Mouse (Mus musculus): ENCODE results near the gene Tfrc. TPM values are rescaled to one million over a fixed set of nuclear protein-coding genes. Genes with fewer than 3 reads are reported as not detected.
"Not testable (repeated sequence)": the region's sequence is repeated elsewhere in the genome, so short reads cannot be mapped to it uniquely, and the experiment has no call there.

Gene Tfrc
- polyA plus RNA-seq, 1 experiment from 2014 or later, result 49.2 TPM

- no peaks in the 10 kb centered on the region for H3K4me1 ChIP-seq (ENCODE audit: control insufficient read depth, insufficient read depth, low read length)
- 87% methylated on average over 4 of the region's 4 CpGs for WGBS
- H3K4me2 ChIP-seq (ENCODE audit: low read depth, low read length), result no peak overlapping the region
- no peak for ATAC-seq (replicated peaks; ENCODE audit: extremely low read depth, insufficient read depth, low FRiP score)
- no peak overlapping the region for H3K9ac ChIP-seq (ENCODE audit: low read length)
- H3K4me3 ChIP-seq (ENCODE audit: low read length), result no peak overlapping the region
- no peaks in the 10 kb centered on the region for H3K27me3 ChIP-seq (ENCODE audit: control insufficient read depth, insufficient read depth, low read length)
- H3K9me3 ChIP-seq (replicated peaks; ENCODE audit: control insufficient read depth, low read length), result no peaks in the 10 kb centered on the region
- peaks cover 31% of the 10 kb centered on the region for H3K36me3 ChIP-seq (ENCODE audit: control insufficient read depth, insufficient read depth)
- H3K27ac ChIP-seq (ENCODE audit: low read length), result no peak overlapping the region
Observed at GRCm38 (mm10) chr16:32632328-32632824, 23.7 kb downstream of the Tfrc start.

DNA sequence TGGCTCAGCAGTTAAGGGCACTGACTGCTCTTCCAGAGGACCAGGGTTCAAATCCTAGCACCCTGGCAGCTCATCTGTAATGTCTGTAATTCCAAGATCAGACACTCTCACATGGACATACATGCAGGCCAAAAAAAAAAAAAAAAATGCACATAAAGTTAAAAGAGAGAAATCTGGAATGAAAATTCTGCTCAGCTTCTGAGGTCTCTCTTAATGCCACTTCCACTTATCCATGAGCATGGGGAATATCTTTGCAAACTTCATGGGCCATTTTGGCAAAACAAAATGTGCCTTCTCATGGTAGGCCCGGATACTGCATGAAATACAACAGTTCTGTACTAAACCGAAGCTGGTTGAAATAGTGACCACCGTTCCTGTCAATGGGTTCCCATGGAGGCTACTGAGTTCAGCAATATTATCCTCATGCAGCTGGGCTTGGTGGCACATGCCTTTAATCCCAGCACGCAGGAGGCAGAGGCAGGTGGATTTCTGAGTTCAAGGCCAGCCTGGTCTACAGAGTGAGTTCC is 24.8 kb downstream of the Tfrc start:
- H3K27me3 ChIP-seq (ENCODE audit: control insufficient read depth, insufficient read depth, low read length), result no peaks in the 10 kb centered on the region
- WGBS, result 88% methylated on average over 4 of the region's 4 CpGs
- H3K36me3 ChIP-seq (ENCODE audit: control insufficient read depth, insufficient read depth), result peaks cover 23% of the 10 kb centered on the region
- H3K4me3 ChIP-seq (ENCODE audit: low read length), result no peak overlapping the region
- no peak overlapping the region for H3K4me2 ChIP-seq (ENCODE audit: low read depth, low read length)
- no peak for ATAC-seq (replicated peaks; ENCODE audit: extremely low read depth, insufficient read depth, low FRiP score)
- H3K4me1 ChIP-seq (ENCODE audit: control insufficient read depth, insufficient read depth, low read length), result peaks cover under 1% of the 10 kb centered on the region; the same call in 1 of the 2 replicates
- H3K27ac ChIP-seq (ENCODE audit: low read length), result no peak overlapping the region
- no peak overlapping the region for H3K9ac ChIP-seq (ENCODE audit: low read length)
- H3K9me3 ChIP-seq (replicated peaks; ENCODE audit: control insufficient read depth, low read length), result no peaks in the 10 kb centered on the region

- Histone ChIP-seq H3K9ac (ENCODE audit: low read length) (no peak overlapping the region), H3K4me2 (ENCODE audit: low read depth, low read length) (no peak overlapping the region), H3K4me1 (ENCODE audit: control insufficient read depth, insufficient read depth, low read length) (peaks cover 2% of the 10 kb centered on the region; the same call in 1 of the 2 replicates), H3K4me3 (ENCODE audit: low read length) (no peak overlapping the region), H3K9me3 (replicated peaks; ENCODE audit: control insufficient read depth, low read length) (no peaks in the 10 kb centered on the region), H3K36me3 (ENCODE audit: control insufficient read depth, insufficient read depth) (peaks cover 18% of the 10 kb centered on the region), H3K27ac (ENCODE audit: low read length) (no peak overlapping the region), H3K27me3 (ENCODE audit: control insufficient read depth, insufficient read depth, low read length) (no peaks in the 10 kb centered on the region)
- ATAC-seq (replicated peaks; ENCODE audit: extremely low read depth, insufficient read depth, low FRiP score), result no peak
- WGBS, result 78% methylated on average over 5 of the region's 5 CpGs
Observed at GRCm38 (mm10) chr16:32634183-32634582, 25.5 kb downstream of the Tfrc start.

DNA sequence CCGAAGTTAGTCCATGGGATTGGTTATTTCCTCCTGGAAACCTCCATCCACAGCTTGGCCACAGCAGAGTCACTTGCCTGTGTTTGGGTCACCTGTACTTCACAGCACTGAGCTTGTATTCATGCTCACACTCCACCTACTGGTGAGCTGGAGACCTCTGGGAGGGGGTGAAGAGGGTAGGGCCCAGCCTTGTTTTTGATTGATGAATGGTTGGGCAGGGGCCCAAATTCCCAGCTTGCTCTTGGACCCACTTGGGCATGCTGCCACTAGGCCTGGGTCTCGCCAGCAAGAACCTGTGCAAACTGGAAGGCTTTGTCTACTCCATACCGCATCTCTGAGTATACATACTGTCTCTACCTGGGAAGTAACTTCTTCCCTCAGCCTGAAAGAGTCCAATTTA is 26.6 kb downstream of the Tfrc start:
- Histone ChIP-seq H3K36me3 (ENCODE audit: control insufficient read depth, insufficient read depth) (peaks cover 7% of the 10 kb centered on the region), H3K4me2 (ENCODE audit: low read depth, low read length) (no peak overlapping the region), H3K4me1 (ENCODE audit: control insufficient read depth, insufficient read depth, low read length) (peaks cover 5% of the 10 kb centered on the region), H3K9me3 (replicated peaks; ENCODE audit: control insufficient read depth, low read length) (no peaks in the 10 kb centered on the region), H3K9ac (ENCODE audit: low read length) (no peak overlapping the region), H3K27me3 (ENCODE audit: control insufficient read depth, insufficient read depth, low read length) (no peaks in the 10 kb centered on the region), H3K27ac (ENCODE audit: low read length) (no peak overlapping the region), H3K4me3 (ENCODE audit: low read length) (no peak overlapping the region)
- no peak for ATAC-seq (replicated peaks; ENCODE audit: extremely low read depth, insufficient read depth, low FRiP score)
- WGBS, result 65% methylated on average over 3 of the region's 3 CpGs

GRCm38 (mm10) chr16:32636331-32636730 is 27.6 kb downstream of the Tfrc start:
- H3K9me3 ChIP-seq (replicated peaks; ENCODE audit: control insufficient read depth, low read length), result no peaks in the 10 kb centered on the region
- H3K4me1 ChIP-seq (ENCODE audit: control insufficient read depth, insufficient read depth, low read length), result peaks cover 5% of the 10 kb centered on the region
- H3K27ac ChIP-seq (ENCODE audit: low read length), result no peak overlapping the region
- no peak overlapping the region for H3K4me2 ChIP-seq (ENCODE audit: low read depth, low read length)
- H3K27me3 ChIP-seq (ENCODE audit: control insufficient read depth, insufficient read depth, low read length), result no peaks in the 10 kb centered on the region
- no peak overlapping the region for H3K4me3 ChIP-seq (ENCODE audit: low read length)
- 87% methylated on average over 3 of the region's 3 CpGs for WGBS
- H3K9ac ChIP-seq (ENCODE audit: low read length), result no peak overlapping the region
- no peak for ATAC-seq (replicated peaks; ENCODE audit: extremely low read depth, insufficient read depth, low FRiP score)
- H3K36me3 ChIP-seq (ENCODE audit: control insufficient read depth, insufficient read depth), result 0 out of 2 replicates have a peak, but pooled peaks cover 2% of the 10 kb centered on the region

GRCm38 (mm10) chr16:32636871-32637521 is 28.3 kb downstream of the Tfrc start:
- 35% methylated on average over 6 of the region's 6 CpGs for WGBS
- Histone ChIP-seq H3K27ac (ENCODE audit: low read length) (no peak overlapping the region), H3K4me2 (ENCODE audit: low read depth, low read length) (no peak overlapping the region), H3K9me3 (replicated peaks; ENCODE audit: control insufficient read depth, low read length) (no peaks in the 10 kb centered on the region), H3K36me3 (ENCODE audit: control insufficient read depth, insufficient read depth) (no peaks in the 10 kb centered on the region), H3K27me3 (ENCODE audit: control insufficient read depth, insufficient read depth, low read length) (no peaks in the 10 kb centered on the region), H3K4me3 (ENCODE audit: low read length) (no peak overlapping the region), H3K9ac (ENCODE audit: low read length) (no peak overlapping the region), H3K4me1 (ENCODE audit: control insufficient read depth, insufficient read depth, low read length) (peaks cover 5% of the 10 kb centered on the region)
- ATAC-seq (replicated peaks; ENCODE audit: extremely low read depth, insufficient read depth, low FRiP score), result no peak

DNA sequence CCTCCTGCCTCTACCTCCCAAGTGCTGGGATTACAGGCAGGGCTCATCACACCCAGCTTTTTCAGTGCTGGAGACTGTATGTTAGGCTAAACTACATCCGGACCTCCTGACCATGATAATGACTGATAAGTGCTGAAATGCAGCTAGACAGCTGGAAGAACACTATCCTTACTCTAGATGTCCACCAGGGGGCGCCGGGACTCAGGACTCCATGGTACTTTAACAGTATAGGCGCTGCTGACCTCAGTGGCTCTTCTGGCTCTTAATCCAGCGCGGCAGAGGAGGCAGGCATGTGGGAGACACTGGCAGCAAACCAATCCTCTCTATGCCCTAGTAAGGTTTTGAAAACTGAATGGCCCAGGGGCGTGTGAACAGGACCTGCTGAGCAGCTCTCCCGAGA is 29.8 kb downstream of the Tfrc start:
- WGBS, result 7% methylated on average over 8 of the region's 8 CpGs
- H3K27ac ChIP-seq (ENCODE audit: low read length), result no peak overlapping the region
- no peaks in the 10 kb centered on the region for H3K27me3 ChIP-seq (ENCODE audit: control insufficient read depth, insufficient read depth, low read length)
- H3K4me1 ChIP-seq (ENCODE audit: control insufficient read depth, insufficient read depth, low read length), result peaks cover 5% of the 10 kb centered on the region
- H3K9me3 ChIP-seq (replicated peaks; ENCODE audit: control insufficient read depth, low read length), result no peaks in the 10 kb centered on the region
- H3K4me2 ChIP-seq (ENCODE audit: low read depth, low read length), result no peak overlapping the region
- no peak overlapping the region for H3K9ac ChIP-seq (ENCODE audit: low read length)
- H3K36me3 ChIP-seq (ENCODE audit: control insufficient read depth, insufficient read depth), result no peaks in the 10 kb centered on the region
- ATAC-seq (replicated peaks; ENCODE audit: extremely low read depth, insufficient read depth, low FRiP score), result 0 out of 2 replicates have a peak, but pooled peaks have one; percentile 33
- H3K4me3 ChIP-seq (ENCODE audit: low read length), result no peak overlapping the region

- no peak overlapping the region for H3K4me3 ChIP-seq (ENCODE audit: low read length)
- 41% methylated on average over 5 of the region's 5 CpGs for WGBS
- peak overlapping the region; percentile 10; the same call in 1 of the 2 replicates for H3K27ac ChIP-seq (ENCODE audit: low read length)
- ATAC-seq (replicated peaks; ENCODE audit: extremely low read depth, insufficient read depth, low FRiP score), result no peak
- no peaks in the 10 kb centered on the region for H3K9me3 ChIP-seq (replicated peaks; ENCODE audit: control insufficient read depth, low read length)
- peaks cover 12% of the 10 kb centered on the region for H3K4me1 ChIP-seq (ENCODE audit: control insufficient read depth, insufficient read depth, low read length)
- no peak overlapping the region for H3K9ac ChIP-seq (ENCODE audit: low read length)
- H3K36me3 ChIP-seq (ENCODE audit: control insufficient read depth, insufficient read depth), result no peaks in the 10 kb centered on the region
- H3K4me2 ChIP-seq (ENCODE audit: low read depth, low read length), result no peak overlapping the region
- no peaks in the 10 kb centered on the region for H3K27me3 ChIP-seq (ENCODE audit: control insufficient read depth, insufficient read depth, low read length)
Observed at GRCm38 (mm10) chr16:32640096-32640495, 31.4 kb downstream of the Tfrc start.

- not testable (repeated sequence) for H3K9ac ChIP-seq (ENCODE audit: low read length); ATAC-seq (replicated peaks; ENCODE audit: extremely low read depth, insufficient read depth, low FRiP score); H3K9me3 ChIP-seq (replicated peaks; ENCODE audit: control insufficient read depth, low read length); H3K4me3 ChIP-seq (ENCODE audit: low read length); H3K27ac ChIP-seq (ENCODE audit: low read length); H3K36me3 ChIP-seq (ENCODE audit: control insufficient read depth, insufficient read depth); H3K4me2 ChIP-seq (ENCODE audit: low read depth, low read length); H3K27me3 ChIP-seq (ENCODE audit: control insufficient read depth, insufficient read depth, low read length)
- WGBS, result 60% methylated on average over 2 of the region's 2 CpGs
- H3K4me1 ChIP-seq (ENCODE audit: control insufficient read depth, insufficient read depth, low read length), result peaks cover 18% of the 10 kb centered on the region
Observed at GRCm38 (mm10) chr16:32640683-32641082, 32.0 kb downstream of the Tfrc start.

All from heart, embryonic 16.5 days (tissue).